Mouse (Mus musculus) spleen, embryonic (tissue): ENCODE measurements around the gene Disp1.

ENCODE experiments used
- CTCF ChIA-PET: fragments of 350-600 bp; sonication (Branson Sonifier 250); formaldehyde crosslinking; loops from one replicate; lab custom pipeline; 2022; lab: Charles Lee

Disp1 gene

DNA sequence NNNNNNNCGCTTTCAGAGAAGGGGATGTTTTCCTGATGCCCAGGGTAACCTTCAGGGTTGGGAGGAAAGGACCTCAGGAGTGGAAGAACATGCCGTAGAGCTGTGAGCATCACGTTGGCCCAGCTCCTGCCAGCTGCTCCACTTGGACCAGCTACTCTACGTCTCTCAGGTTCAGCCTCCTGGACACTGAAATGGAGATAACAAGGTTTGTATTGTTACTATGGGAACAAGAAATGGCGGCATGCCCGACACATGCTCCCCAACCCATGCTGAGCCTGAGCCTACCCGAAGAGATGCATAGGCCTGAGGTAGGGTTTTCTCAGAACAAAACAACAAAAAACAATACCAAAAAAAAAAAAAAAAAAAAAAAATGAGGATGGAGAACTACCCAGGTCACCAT, 179.6 kb downstream of the Disp1 start:
- CTCF ChIA-PET = no interaction called here

GRCm38 (mm10) chr1:183040847-183041382, 180.4 kb downstream of the Disp1 start:
- CTCF ChIA-PET = no interaction called here

DNA sequence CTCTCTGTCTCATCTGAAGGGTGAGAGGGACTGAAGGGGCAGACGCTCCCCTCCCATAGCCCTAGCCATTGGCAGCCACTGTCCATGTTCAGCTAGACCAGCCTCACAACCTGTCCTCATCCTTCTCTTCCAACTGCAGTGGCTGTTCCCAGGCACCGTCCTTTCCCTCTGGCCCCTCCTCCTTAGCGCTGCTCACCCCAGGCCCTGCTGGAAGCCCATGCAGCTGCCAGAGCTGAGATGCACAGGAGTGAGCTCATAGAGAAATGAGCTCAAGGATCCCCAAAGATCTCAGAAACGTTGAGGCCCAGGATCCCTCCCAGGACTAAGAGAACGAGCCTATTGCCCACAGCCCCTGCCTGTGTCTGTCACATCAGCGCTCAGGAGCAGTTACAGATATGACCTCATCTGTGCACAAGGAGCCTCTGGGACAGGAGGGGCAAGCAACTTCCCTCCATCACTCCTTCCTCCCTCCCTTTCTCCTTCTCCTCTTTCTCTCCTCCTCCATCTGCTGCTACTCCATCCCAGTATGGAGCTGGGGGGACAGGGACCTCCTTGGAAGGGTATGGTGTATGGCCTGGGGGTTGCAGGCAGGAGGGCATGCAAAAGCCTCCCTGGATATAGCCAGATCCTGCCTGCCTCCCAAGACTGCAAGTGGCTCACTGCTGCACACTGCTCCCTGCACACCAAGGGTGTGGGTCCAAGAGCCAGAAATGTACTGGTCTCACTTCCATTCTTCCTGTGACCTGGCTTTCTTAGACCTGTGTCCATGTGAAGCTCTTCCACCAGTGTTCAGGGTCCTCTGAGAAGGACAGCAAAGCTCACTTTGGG, 181.2 kb downstream of the Disp1 start:
- CTCF ChIA-PET = interaction anchor here (2.4 kb wide), 1 partner anchor 50 kb away, joined by 14 read pairs; no protein-coding TSS in a partner anchor

- CTCF ChIA-PET = interaction anchor here (2.4 kb wide), 1 partner anchor 49 kb away, joined by 14 read pairs; no protein-coding TSS in a partner anchor
Measured at GRCm38 (mm10) chr1:183039404-183039803, 181.9 kb downstream of the Disp1 start.
